Mouse (Mus musculus) spleen, postnatal 14 days (tissue): ENCODE data around the gene Aldh1a2.

Experiments used
- DNase-seq, 2 experiments: peaks; one replicate each; pipeline ENCODE4 v3.0.0; 2021 to 2022; ENCODE audit warnings: low spot score in 2 of 2

The Aldh1a2 gene

DNA sequence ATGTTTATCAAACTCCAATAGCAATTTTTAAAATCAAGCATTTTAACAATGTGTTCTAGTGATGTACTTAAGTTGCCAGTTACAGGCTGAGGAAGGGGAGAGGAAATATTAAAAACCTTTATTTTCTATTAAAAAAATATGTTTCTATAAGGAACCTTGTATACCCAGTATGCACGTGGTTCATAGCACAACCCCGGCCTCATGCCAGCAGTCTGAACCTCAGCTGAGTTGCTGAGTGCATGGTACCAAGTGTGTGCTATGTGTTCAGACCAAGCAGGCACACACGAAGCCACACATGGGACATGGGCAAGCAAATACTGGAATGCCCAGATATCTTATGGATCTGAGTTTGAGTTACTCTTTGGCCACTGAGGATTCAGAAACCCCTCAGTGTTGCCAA, 74.2 kb downstream of the Aldh1a2 start:
- DNase-seq, result no peak

- DNase-seq, result no peak
These were observed 75.1 kb downstream of the Aldh1a2 start for GRCm38 (mm10) chr9:71290730-71291129.

DNA sequence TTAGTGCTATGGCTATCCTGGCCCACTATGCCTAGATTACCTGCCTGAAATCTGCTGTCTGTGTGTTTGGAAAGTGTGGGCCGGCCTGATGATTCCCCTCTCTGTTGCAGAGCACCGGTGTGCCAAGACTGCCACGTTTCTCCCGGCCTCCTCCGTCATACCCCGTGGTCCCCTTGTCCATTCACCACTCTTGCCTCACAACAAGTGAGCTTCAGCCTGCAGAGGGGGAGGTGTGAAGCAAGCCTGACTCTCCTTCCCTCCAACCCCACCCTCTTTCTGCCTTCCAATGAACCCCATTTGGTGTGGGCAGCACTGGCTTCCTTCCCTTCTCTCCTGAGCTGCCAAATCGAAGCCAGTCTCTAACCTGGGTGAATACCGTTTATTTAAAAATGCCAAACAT, 79.9 kb downstream of the Aldh1a2 start:
- DNase-seq, result no peak

- DNase-seq, result no peak
These were observed 88.0 kb downstream of the Aldh1a2 start for GRCm38 (mm10) chr9:71303594-71303993.

- DNase-seq, result no peak
These were observed 91.7 kb downstream of the Aldh1a2 start for GRCm38 (mm10) chr9:71307106-71307789.

GRCm38 (mm10) chr9:71315960-71316359, 100.4 kb downstream of the Aldh1a2 start:
- no peak for DNase-seq

GRCm38 (mm10) chr9:71317096-71317920, 101.7 kb downstream of the Aldh1a2 start:
- DNase-seq, result no peak

- DNase-seq, result no peak
These were observed 102.3 kb downstream of the Aldh1a2 start for GRCm38 (mm10) chr9:71317921-71318241.

- no peak for DNase-seq
These were observed 104.2 kb downstream of the Aldh1a2 start for GRCm38 (mm10) chr9:71319776-71320175.

DNA sequence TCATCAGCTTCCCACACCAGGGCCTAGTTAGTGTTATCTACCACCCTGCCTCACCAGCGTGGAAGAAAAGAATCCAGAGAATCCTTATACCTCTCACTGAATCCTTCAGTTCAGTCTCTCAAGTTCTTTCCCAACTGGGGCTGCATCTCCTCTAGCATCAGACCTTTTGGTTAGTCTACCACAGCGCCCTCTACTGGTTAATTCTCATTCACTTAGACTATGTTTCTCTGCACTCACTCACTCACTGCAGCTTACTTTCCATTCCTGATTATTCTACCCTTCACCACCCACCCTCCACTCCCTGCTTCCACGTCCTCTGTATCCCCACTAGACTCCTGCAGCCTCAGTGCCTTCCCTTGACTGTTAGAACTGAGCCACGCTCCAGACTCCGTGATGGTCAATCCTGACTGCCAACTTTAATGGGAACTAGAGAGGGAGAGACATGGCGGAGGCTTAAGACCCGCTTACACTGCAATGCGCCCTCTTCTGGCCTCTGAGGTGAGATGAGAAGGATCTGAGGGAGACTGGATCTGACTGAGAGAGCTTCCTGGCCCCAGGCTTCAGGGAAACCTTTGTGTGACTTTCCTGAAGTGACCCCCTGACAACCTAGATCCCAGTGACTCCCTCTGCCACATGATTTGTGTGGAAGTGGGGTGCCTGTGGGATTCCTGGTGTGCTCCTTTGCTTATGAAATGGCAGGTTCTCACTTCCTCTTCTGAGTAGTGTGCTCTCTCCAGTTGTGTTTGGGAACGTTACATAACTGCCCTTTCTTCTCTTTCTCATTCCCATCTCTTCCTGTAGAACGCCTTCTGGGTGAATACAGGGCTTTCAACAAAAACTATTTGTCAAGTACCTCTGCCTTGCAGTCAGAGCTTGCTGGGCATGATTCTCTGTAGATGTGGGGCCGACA, 104.9 kb downstream of the Aldh1a2 start:
- no peak for DNase-seq

DNA sequence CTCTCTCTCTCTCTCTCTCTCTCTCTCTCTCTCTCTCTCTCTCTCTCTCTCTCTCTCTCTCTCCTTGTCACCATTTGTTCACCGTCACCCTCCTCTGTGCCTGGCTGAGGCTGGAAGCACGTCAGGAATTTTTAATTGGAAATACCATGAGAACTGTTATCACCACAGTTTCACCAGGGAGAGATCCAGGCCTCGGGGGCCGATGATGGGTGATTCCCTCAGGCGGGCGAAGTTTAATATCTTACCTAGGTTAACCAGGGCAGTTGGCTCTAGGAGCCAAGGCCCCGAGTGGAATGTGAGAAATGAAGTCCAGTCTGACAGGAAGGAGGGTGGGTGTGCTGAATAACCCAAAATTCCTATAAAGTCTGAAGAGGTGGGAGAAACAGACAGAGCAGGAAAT, 105.8 kb downstream of the Aldh1a2 start:
- DNase-seq, result no peak

- DNase-seq, result no peak
These were observed 106.3 kb downstream of the Aldh1a2 start for GRCm38 (mm10) chr9:71321871-71322270.

DNA sequence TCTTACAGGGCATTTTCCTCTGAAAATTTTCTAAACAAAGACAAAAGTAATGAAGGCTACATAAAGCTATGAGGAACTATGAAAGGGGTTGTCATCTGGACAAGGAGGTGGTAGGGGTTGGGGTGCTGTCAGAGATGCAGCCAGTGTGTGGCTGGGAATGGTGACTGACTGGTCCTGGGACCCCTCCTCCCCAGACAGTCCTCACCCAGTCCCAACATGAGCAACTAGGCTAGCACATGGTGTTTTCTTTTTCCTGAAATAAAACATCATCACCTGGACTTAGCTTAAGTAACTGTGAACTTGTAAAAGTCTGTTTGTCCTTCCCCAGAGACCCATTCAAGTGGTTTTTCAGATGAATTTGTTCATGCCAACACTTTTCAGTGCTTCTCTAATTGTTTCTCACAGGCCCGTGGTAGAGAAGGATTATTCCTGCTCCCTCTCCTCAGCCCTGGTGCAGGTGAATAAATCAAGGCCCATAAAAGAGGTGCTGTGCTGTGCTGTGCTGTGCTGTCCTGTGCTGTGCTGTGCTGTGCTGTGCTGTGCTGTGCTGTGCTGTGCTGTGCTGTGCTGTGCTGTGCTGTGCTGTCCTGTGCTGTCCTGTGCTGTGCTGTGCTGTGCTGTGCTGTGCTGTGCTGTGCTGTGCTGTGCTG, 107.8 kb downstream of the Aldh1a2 start:
- no peak for DNase-seq

DNA sequence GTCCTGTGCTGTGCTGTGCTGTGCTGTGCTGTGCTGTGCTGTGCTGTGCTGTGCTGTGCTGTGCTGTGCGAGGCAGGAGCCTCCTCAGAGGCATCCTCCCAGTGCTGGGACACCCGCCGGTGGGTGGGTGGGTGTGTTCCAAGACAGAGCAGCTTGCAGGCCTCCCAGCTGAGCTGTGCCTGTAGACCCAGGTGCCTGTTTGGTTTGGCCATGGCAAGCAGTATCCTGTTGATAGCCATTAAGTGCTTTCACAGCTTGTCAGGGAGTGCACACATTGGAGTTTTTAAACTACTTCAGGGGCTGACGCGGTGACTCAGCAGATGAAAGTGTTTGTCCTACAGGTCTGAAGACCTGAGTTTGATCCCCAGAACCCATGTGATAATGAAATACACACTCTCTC, 108.5 kb downstream of the Aldh1a2 start:
- no peak for DNase-seq

GRCm38 (mm10) chr9:71326261-71326660, 110.7 kb downstream of the Aldh1a2 start:
- no peak for DNase-seq

GRCm38 (mm10) chr9:71331661-71332060, 116.1 kb downstream of the Aldh1a2 start:
- no peak for DNase-seq

GRCm38 (mm10) chr9:71336674-71337073, 121.1 kb downstream of the Aldh1a2 start:
- no peak for DNase-seq

GRCm38 (mm10) chr9:71337425-71337824, 121.8 kb downstream of the Aldh1a2 start:
- no peak for DNase-seq

GRCm38 (mm10) chr9:71340116-71340515, 124.5 kb downstream of the Aldh1a2 start:
- no peak for DNase-seq
